Mouse (Mus musculus): ENCODE measurements around the gene A430005L14Rik.
"Not testable (repeated sequence)": the region's sequence is repeated elsewhere in the genome, so short reads cannot be mapped to it uniquely, and the experiment has no call there.

A430005L14Rik gene

DNA sequence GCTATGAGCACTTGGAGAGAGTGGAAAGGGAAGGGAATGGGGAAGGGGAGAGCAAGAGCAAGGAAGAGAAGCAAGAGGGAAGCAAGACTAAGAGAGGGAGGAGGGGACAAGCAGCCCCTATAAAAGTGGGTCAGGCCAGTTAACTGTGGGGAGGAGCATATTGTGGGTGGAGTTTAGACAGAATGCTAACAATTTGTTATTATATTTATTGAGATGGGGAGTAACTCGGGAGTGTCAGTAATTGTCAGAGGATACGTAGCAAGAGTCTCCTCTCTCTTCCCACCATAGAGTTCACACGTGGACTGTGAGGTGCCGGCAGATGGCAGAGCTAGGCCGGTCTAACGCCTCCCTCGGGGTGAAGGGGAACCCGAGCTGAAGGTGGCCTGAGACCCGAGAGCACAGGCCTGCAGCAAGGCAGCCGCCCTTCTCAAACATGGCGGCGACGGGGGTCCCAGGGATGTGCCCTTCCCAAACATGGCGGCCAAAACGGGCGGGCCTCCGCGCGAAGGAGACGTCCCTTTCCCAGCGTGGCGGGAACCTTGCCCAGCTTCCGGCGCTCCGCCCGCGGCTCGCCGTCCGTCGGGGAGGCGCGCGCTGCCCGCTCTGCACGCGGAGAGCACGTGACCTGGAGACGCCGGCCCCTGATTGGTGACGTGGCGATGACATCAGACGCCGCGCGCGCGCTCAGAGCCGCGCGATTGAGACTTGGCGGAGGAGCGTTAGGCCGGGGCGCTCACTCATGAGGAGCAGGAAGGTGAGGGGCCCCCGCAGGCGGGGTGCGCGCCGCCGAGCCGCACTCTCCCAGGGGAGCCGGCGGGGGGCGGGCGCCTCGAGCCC, at the start of gene A430005L14Rik:
Gene A430005L14Rik (plus strand): TSS at position 669 of the 837 bp plus-strand sequence.
- DNase-seq (ENCODE audit: low spot score) = peak; percentile 97

DNA sequence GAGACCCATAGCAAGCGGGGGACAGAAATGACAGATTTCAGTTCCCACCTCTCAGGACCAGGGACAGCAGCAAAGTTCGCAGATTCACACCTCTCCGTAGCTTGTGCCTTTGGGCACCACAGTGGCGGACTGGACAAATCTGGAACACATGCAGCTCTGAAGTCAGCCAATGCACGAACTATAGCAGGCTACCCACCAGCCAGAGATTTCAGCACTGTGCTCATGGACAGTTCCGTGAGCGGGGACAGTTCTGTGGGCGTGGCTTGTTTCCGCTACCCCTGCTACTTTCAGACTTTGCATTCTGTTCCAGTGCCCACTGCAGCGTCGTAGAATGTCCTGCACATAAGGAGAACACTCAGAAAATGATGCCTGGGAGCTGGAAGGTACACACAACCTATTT, 49.5 kb upstream of the A430005L14Rik start:
- DNase-seq (ENCODE audit: low spot score) = peak; percentile 75

DNA sequence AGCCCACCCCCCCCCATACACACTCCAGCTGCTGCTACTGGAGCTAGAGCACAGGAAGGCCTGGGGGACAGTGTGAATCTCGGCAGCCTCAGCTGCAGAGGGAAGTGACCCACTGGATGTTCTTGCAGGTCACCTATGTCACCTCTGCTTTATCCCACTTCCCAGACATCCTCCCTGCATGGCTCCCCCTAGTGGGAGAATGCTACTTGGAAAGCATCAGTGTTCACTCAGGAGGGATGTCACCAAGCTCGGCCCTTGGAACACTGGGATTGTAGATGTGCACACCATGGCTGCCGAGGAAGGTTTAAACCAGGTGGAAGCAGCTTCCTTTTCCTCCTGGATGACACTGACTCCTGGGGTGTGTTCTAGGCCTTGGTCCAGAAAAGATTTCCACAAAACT, 43.4 kb upstream of the A430005L14Rik start:
- DNase-seq (ENCODE audit: low spot score) = no peak

DNA sequence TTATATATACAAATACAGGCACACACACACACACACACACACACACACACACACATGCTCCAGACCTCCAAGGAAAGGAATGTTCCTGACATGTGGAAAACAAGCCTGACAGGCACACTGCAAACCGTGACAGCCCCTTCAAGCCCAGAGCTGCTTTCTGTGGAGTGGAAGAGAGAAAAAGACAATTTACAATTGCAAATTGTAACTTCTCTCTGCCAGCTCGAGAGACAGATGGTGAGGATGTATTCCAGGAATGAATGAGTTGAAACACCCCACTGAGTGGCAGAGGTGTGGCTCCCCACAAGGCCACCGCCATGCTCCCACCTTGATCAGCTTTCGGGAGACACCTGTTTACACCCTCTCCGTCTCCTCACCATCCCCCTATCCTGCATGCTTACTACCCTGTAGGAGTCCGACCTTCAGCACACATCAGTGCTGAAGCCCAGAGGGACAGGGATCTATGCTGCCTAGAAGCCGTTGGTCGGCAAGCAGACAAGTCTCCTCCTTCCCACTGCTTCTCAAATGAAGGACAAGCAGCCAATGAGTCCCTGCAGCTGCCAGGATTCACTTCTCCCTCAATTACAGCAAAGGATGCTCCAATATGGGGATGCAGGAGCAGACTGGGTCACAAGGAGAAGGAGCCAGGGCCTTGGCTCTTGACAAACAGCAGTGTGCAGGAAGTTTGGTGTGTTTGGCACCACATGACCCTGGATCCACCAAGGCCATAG, 39.1 kb upstream of the A430005L14Rik start:
- DNase-seq (ENCODE audit: low spot score) = no peak

DNA sequence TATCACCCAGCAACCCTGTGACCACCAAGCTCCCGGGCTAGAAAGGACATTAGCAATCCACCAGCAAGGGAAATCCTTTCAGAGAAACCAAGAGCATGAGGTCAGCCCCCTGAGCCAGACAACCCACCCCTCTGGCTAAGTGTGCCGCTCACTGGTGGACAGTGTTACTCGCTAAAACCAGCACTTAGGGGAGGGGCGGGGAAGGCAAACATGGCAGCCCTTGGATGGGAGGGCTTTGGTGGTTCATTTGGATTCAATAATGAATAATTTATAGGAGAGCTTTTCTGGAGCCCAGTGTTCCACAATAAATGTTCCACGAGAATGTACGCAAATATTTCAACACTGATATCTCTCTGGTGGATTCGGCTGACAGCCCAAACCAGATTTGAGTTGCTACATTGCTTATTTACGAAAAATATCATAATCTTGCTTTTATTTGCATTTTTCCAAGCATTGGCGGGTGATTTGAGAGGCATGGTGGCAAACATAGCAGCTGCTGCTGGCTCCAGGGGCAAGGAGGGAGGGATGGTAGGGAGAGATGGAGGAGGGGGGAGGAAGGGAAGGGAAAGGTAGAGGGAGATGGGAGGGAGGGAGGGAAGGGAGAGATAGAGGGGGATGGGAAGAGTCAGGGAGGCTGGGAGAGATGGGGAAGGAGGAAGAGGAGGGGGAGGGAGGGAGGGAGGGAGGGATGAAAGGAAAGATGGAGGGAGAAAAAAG, 36.4 kb upstream of the A430005L14Rik start:
- DNase-seq (ENCODE audit: low spot score) = no peak

DNA sequence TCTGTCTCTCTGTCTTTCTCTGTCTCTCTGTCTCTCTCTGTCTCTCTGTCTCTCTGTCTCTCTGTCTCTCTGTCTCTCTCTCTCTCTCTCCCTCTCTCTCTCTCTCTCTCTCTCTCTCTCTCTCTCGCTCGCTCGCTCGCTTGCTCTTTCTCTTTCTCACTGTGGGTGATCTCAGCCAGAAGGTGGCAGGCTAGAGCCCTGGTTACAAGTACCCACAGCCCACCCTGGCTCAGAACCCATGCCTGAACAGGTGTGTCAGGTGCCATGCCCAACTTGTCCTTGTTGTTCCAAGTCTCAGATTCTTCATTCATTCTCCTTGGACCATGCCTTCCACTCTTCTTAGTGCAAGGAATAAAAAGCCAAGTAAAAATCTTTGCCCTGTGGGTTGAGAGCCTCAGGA, 34.9 kb upstream of the A430005L14Rik start:
- DNase-seq (ENCODE audit: low spot score) = not testable (repeated sequence)

DNA sequence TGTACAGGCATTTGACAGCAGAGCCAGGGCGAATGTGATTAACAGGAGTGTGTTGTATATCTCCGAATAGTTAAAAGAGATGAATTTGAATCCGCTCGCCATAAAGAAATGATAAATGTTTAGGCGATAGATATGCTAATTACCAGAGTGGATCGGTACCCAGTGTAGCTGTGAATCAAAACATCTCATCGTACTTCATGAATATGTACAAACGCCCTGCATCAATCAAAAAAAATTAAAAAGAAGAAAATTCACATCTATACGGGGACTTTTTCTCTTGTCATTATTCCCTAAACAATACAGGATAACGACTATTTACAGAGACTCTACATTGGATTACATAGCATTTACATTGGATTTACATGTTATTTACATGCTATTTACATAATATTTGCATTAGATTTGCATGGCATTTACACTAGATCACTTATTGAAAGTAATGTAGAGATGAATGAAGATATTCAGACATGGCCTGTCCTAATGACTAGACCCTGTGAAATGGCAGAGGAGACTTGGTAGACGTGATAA, 28.2 kb upstream of the A430005L14Rik start:
- DNase-seq (ENCODE audit: low spot score) = no peak

DNA sequence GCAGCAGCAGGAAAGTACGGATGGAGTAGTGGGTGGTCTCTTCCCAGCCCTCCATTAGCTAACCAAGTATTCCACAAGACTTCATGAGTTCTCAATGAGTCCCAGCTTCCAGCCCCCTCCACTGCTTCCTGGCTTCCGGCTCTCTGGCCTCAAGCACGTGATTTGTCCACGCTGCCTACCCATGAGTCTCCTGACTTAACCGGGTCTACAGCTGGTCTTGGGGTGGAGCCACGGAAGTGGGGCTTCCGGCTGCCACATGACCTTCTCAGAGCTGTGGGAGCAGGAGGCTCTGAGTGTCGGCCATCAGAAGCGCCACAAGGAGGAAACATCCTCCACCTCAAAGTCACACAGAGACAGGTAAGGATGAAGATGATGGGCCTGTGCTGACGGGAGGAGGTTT, 27.6 kb upstream of the A430005L14Rik start:
- no peak for DNase-seq (ENCODE audit: low spot score)

DNA sequence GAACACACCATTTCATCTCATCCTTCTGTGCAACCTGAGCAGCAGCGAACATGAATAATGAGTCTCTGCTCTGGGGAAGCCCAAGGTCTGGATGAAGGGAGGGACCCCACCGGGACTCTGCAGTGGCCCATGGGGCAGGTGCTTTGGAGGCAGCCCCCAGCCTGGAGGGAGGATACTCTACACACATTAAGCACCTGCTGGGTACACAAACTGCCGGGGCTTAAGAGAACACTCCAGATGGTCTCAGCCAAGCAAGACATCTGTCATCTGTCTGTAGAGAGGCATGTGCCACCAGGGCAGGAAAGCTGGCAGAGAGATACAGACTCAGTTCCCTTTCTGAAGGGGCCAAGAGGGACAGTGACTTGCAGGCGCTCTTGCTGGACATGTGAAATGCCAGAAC, 27.1 kb upstream of the A430005L14Rik start:
- no peak for DNase-seq (ENCODE audit: low spot score)

DNA sequence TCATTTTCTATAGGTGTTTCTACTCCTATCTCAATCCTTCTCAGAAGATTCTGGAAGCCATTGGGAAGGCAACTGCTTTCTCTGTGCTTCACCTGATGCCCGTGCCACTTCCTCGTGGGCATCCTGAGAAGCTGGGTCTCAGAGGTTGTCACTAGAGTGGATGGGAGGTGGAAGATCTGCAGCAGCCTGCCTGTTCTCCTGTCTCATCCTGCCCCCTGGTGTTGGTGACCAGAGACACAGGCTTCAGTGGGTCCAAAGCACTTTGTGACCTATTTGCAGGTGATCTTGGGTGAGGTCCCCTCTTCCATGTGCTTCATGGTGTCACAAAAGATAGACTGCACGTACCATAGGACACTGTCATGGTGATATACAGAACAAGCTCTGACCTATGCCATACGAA, 13.8 kb upstream of the A430005L14Rik start:
- peak; percentile 63 for DNase-seq (ENCODE audit: low spot score)

DNA sequence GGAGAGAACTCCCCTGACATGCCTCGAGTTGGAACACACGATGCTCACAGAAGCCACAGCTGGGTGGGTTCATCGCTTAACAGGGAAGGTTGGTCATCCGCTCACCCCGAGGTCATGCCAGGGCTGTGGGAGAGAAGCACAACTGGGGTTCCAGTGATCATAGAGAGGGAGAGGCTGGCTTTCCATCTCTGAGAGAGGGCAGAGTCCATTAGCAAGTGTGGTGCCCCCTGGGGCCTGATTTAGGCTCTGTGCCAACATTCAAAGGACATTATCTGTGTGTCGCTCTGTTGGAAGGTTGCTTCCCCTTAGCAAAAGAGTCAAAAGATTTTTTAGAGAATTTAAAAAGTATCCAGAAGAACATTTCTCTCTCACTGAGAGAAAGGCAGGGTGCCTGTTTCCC, 12.8 kb upstream of the A430005L14Rik start:
- no peak for DNase-seq (ENCODE audit: low spot score)

DNA sequence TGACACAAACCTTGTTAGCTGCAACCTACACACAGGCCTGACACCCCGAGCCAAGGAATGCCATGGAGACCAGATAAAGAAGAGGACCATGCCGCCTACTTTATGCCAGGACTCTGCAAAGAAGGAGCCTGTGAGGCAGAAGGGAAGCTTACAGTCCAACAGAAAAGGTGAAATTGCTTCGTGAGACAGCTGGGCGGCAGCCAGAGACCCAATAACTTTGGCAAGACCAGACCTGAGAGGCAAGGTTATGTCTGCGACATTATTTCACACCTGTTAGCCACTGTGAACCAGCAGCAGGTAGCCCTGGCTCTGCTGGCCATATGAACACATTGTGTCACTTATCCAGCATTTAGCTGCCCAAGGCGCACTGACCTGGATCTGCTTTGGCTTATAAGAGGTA, 11.3 kb upstream of the A430005L14Rik start:
- DNase-seq (ENCODE audit: low spot score) = no peak

DNA sequence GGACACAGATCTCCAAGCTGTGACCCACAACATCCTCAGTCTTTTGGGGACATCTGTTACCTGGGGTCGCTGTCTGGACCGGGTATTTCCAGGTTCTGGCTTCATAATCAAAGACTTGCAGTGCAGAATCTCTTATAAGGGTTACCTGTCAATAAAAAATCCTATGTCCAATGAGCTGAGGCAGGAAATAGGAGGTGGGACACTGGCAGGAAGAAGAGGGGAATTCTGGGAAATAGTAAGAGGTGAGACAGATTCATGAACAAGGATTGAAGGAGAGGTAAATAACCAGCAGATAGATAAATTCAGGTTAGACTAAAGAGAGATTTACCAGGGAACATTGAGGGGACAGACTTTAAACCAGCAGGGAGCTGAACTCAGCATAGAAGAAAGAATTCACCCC, 6.7 kb upstream of the A430005L14Rik start:
- no peak for DNase-seq (ENCODE audit: low spot score)

DNA sequence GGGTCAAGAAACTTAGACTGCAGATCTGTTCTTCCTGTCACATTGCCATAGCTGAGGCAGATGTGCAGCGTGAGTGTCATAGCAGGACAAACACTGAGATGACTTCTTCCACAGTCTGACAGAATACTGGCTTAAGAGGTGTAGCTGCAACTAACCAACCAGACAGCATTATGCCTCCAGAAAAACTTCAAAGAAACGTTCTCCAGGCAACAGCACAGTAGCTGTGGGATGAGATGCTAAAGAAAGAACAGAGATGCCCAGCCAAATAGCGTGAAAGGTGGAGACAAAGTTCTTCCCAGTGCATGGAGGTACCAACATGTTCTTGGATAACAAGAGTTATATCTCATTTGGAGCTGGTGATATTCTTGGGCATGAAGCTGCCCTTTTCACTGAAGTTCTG, 5.9 kb upstream of the A430005L14Rik start:
- DNase-seq (ENCODE audit: low spot score) = no peak

DNA sequence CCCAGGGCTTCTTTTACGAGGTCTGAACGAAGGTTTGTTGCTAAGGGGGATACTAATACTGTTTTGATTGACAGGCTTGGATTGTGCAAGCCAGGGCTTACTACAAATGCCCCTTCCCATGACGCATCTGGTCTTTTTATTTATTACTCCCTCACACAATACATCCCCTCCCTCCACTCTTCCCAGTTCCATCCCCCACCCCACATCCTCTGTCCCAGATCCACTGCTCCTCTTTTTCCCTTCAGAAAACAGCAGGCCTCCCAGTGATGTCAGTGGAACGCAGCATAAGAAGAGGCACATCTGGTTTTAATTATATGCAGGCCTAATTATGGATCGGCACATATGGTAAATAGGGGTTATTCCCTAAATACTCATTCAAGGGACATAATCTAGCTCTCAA, 5.3 kb upstream of the A430005L14Rik start:
- DNase-seq (ENCODE audit: low spot score) = no peak

DNA sequence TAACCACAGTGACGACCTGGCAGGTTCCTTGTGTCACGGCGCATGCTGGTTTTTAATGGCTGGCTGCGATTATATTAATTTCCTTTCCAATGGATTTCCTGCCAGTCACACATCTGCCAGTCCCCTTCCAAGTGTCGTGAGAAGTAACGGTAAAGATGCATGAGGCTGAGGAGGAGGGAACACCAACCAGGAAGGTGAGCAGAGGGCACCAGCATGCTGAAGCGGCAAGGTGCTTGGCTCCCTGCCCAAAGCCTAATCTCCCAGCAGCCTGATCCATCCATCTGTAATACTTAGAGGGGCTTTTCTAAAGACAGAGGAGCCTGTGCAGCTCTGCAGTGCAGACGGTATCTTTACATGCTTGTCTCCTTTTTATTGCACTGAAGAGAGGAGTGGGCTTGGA, 1.4 kb upstream of the A430005L14Rik start:
- DNase-seq (ENCODE audit: low spot score) = peak; percentile 53

DNA sequence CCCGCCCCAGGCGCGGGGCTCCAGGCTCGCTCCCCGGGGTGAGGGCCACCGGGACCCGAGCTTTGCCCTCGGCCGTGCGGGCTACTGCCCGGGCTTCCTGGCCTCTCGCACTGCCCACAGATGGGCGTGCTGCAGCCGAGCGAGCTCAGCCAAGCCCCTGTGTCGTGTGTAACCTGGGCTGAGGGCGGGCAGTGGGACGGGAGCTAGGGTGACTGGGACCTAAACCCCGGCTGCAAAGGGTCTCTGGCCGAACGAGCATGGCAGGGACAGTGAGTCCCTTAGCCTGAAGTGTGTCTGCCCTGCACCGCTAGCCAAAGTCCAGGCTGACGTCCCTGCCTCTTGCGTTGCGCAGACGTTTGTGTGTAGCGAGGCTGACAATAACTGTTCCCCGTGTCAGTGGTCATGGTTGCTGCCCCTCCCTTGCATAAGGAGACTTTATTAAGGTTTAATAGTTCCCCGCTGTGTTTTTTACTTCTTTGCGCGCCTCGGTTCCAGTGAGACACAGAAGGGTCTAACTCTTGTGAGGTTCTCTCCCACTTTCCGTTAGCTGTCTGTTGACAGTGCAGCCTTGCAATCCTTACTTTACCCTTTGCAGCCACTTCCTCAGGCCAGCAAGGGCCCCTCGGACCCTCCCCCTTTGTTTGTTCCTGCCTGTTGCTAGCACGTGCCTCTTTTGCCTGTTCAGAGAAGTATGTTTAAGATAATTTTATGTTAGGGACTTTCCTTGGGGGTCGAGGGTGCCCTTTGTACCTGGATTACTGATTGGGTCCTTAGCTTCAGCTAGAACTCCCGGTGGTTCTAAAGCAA, 610 bp downstream of the A430005L14Rik start:
- no peak for DNase-seq (ENCODE audit: low spot score)

DNA sequence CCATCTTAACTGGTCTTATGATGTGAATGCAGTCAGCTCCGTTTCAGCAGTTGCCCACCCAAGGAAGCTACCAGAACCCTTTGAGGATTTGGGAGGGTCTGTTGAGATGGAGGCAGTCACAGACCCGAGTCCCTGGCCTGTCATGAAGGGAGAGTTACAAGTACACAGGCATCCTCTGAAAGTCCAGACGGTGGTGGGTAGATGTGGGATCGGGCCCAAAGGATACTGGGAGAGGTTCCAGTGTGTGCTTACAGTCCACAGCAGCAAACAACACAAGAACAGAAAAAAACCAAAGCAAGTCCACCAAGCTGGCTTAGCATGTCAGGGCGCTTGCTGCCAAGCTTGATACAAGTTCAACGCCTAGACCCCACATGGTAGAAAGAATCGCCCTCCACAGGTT, 5.6 kb downstream of the A430005L14Rik start:
- no peak for DNase-seq (ENCODE audit: low spot score)

DNA sequence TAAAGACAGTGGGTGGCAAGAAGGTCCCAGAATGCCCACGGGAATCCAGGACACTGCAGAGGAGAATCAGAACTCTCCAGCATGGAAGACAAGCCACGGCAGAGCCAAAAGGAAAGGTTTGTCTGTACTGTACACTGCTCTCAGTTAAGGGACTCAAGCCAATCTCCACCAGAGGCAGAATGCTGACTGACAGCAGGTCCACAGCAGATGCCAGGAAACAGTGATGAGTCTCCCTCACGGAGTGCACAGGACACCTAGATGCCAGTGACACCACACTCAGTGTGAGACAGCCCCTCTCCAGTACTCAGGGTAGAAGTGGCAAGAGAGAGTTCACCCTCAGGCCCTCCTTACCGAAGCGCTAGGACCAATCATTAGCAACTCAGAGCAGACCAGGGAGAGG, 9.6 kb downstream of the A430005L14Rik start:
- DNase-seq (ENCODE audit: low spot score) = no peak

DNA sequence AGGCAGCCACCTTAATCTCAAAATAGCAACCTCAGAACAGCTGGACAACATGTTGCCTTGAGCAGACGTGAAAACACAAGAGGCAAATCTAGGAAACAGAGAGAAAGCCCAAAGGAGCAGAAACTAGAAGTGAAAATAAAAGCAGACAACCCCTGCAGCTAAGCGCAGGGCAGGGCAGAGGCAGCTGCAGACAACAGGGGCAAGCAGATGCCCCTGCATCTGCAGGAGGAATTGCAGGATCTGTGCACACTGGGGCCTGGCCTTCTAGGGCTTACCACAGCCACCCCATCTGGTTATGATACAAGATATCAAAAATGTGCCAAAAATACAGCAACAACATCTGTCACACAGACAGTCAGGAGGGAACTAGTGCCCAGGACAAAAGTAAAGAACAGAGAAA, 10.5 kb downstream of the A430005L14Rik start:
- DNase-seq (ENCODE audit: low spot score) = no peak

DNA sequence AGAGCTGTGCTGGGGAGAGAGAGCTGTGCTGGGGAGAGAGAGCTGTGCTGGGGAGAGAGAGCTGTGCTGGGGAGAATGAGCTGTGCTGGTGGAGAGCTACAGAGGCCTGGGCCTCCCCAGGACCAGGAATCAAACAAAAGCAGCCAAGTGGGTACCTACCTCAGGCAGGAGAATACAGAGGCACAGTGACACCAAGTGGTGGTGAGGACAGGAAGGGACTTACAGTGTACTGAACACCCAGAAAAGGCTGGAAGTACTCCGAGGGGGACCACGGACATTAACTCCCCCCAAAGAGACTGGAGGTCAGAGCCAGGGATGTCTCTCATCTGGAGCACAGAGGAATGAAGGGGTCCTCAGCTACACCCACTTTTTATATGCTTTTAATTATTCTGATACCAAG, 11.0 kb downstream of the A430005L14Rik start:
- DNase-seq (ENCODE audit: low spot score) = no peak
